Mouse (Mus musculus): ENCODE data around the gene Lamtor1.

- no peak for TF ChIP-seq CTCF (IDR thresholded peaks at IDR 0.05; ENCODE audit: low read depth, low read length)
- no peak for TF ChIP-seq GATA1 (IDR thresholded peaks at IDR 0.05; ENCODE audit: borderline replicate concordance, low read length)
- no peak for TF ChIP-seq TAL1 (conservative IDR thresholded peaks at IDR 0.05; ENCODE audit: low read depth, low read length)
These were observed 2.9 kb upstream of the Lamtor1 start for GRCm38 (mm10) chr7:101902846-101903245.

All from G1E (cell line).